Mouse (Mus musculus) CH12.LX (cell line): Measurements from ENCODE around the gene Rspry1. TPM values are rescaled to one million over a fixed set of nuclear protein-coding genes. Genes with fewer than 3 reads are reported as not detected.

ENCODE experiments used
- DNase-seq: peaks from one replicate; pipeline ENCODE4 v3.0.0-alpha.2; 2013; ENCODE audit errors: extremely low read depth
- H3K27ac ChIP-seq: 2 replicates; pipeline ENCODE4 v1.5.1; 2012; ENCODE audit warnings: low read depth, mild to moderate bottlenecking, control low read depth, moderate library complexity; ENCODE audit not compliant: insufficient read depth
- H3K27me3 ChIP-seq: replicated peaks from 2 replicates; pipeline ENCODE3; 2012; ENCODE audit warnings: inconsistent platforms
- H3K36me3 ChIP-seq, 2 experiments: replicated peaks in 1 of 2; 2 replicates each; pipeline versions ENCODE3 to v1.6.1; 2012; ENCODE audit warnings: inconsistent platforms in 1 of 2, low read length in 1 of 2, mild to moderate bottlenecking in 1 of 2, mixed read lengths in 1 of 2, moderate library complexity in 1 of 2; ENCODE audit not compliant: control insufficient read depth in 1 of 2, insufficient read depth in 1 of 2
- H3K4me1 ChIP-seq, 2 experiments: 2 replicates each; pipeline ENCODE4 v1.6.1; 2012; ENCODE audit warnings: inconsistent platforms in 1 of 2, moderate library complexity in 1 of 2; ENCODE audit not compliant: insufficient read depth in 2 of 2, control insufficient read depth in 1 of 2
- H3K4me2 ChIP-seq: 2 replicates; pipeline ENCODE4 v1.6.1; 2012; ENCODE audit warnings: low read depth, mild to moderate bottlenecking, control low read depth; ENCODE audit not compliant: poor library complexity, insufficient read depth, severe bottlenecking
- H3K4me3 ChIP-seq, 3 experiments: fragments of 150-350 bp in 1 of 3; sonication (generic) in 1 of 3; replicated peaks in 1 of 3; 2 replicates each; pipeline versions ENCODE3 to v1.5.1; 2011 to 2012; ENCODE audit warnings: low read depth in 2 of 3, low read length in 2 of 3, mild to moderate bottlenecking in 2 of 3, moderate library complexity in 2 of 3, control low read depth in 1 of 3, improper control_type of control experiment in 1 of 3, inconsistent platforms in 1 of 3, mixed read lengths in 1 of 3; ENCODE audit not compliant: poor library complexity in 1 of 3
- H3K79me2 ChIP-seq: replicated peaks from 2 replicates; pipeline ENCODE4 v1.6.1; 2012; ENCODE audit warnings: mild to moderate bottlenecking, moderate library complexity; ENCODE audit not compliant: control insufficient read depth, poor library complexity, insufficient read depth, severe bottlenecking; ENCODE audit errors: extremely low read depth
- H3K9ac ChIP-seq: 2 replicates; pipeline ENCODE4 v1.6.1; 2012; ENCODE audit warnings: low read depth, mild to moderate bottlenecking, control low read depth, moderate library complexity; ENCODE audit not compliant: insufficient read depth
- H3K9me3 ChIP-seq: replicated peaks from 2 replicates; pipeline ENCODE3; 2012; ENCODE audit warnings: low read length, inconsistent platforms, mixed read lengths
- BHLHE40 ChIP-seq: IDR thresholded peaks from 2 replicates; pipeline ENCODE4 v1.6.1; 2011; ENCODE audit warnings: mild to moderate bottlenecking, low read depth, low read length, improper control_type of control experiment
- CHD1 ChIP-seq: IDR thresholded peaks from 2 replicates; pipeline ENCODE4 v1.6.1; 2012; ENCODE audit warnings: low read depth, low read length, improper control_type of control experiment, inconsistent platforms
- CHD2 ChIP-seq: IDR thresholded peaks from 2 replicates; pipeline ENCODE4 v1.6.1; 2011; ENCODE audit warnings: low read length, improper control_type of control experiment
- ETS1 ChIP-seq: conservative IDR thresholded peaks from 2 replicates; pipeline ENCODE4 v1.6.1; 2012; ENCODE audit warnings: low read depth, mild to moderate bottlenecking, inconsistent platforms, low read length, improper control_type of control experiment, moderate library complexity
- HCFC1 ChIP-seq: IDR thresholded peaks from 2 replicates; pipeline ENCODE4 v1.6.1; 2012; ENCODE audit warnings: low read depth, mild to moderate bottlenecking, inconsistent platforms, low read length, improper control_type of control experiment
- IRF4 ChIP-seq: IDR thresholded peaks from 2 replicates; pipeline ENCODE4 v1.6.1; 2014; ENCODE audit warnings: low read depth, mild to moderate bottlenecking, inconsistent platforms, low read length, improper control_type of control experiment
- KAT2A ChIP-seq: IDR thresholded peaks from 2 replicates; pipeline ENCODE4 v1.6.1; 2012; ENCODE audit warnings: low read length, improper control_type of control experiment, inconsistent platforms; ENCODE audit not compliant: insufficient replicate concordance
- MAFK ChIP-seq: IDR thresholded peaks from 2 replicates; pipeline ENCODE4 v1.6.1; 2011; ENCODE audit warnings: low read length, improper control_type of control experiment; ENCODE audit not compliant: insufficient replicate concordance
- MAX ChIP-seq: IDR thresholded peaks from 2 replicates; pipeline ENCODE4 v1.6.1; 2011; ENCODE audit warnings: low read length, improper control_type of control experiment
- MAZ ChIP-seq: IDR thresholded peaks from 2 replicates; pipeline ENCODE4 v1.6.1; 2012; ENCODE audit warnings: low read depth, mild to moderate bottlenecking, inconsistent platforms, low read length, improper control_type of control experiment, moderate library complexity
- MYC ChIP-seq: IDR thresholded peaks from 2 replicates; pipeline ENCODE4 v1.6.1; 2011; ENCODE audit warnings: low read depth, mild to moderate bottlenecking, improper control_type of control experiment, low read length
- NELFE ChIP-seq: IDR thresholded peaks from 2 replicates; pipeline ENCODE4 v1.6.1; 2011; ENCODE audit warnings: low read depth, low read length, improper control_type of control experiment
- POLR2A ChIP-seq: IDR thresholded peaks from 2 replicates; pipeline ENCODE4 v1.6.1; 2011; ENCODE audit warnings: low read depth, mild to moderate bottlenecking, improper control_type of control experiment, low read length
- RAD21 ChIP-seq: IDR thresholded peaks from 2 replicates; pipeline ENCODE4 v1.6.1; 2011; ENCODE audit warnings: low read depth, mild to moderate bottlenecking, low read length, improper control_type of control experiment, moderate library complexity
- RCOR1 ChIP-seq: conservative IDR thresholded peaks from 2 replicates; pipeline ENCODE4 v1.6.1; 2012; ENCODE audit warnings: low read depth, mild to moderate bottlenecking, inconsistent platforms, low read length, improper control_type of control experiment
- SIN3A ChIP-seq: IDR thresholded peaks from 2 replicates; pipeline ENCODE4 v1.6.1; 2012; ENCODE audit warnings: low read length, improper control_type of control experiment, inconsistent platforms
- TCF12 ChIP-seq: IDR thresholded peaks from 2 replicates; pipeline ENCODE4 v1.6.1; 2014; ENCODE audit warnings: low read depth, mild to moderate bottlenecking, inconsistent platforms, low read length, improper control_type of control experiment
- UBTF ChIP-seq: IDR thresholded peaks from 2 replicates; pipeline ENCODE4 v1.6.1; 2012; ENCODE audit warnings: low read depth, mild to moderate bottlenecking, inconsistent platforms, low read length, improper control_type of control experiment, moderate library complexity
- USF1 ChIP-seq: IDR thresholded peaks from 2 replicates; pipeline ENCODE4 v1.6.1; 2014; ENCODE audit warnings: low read depth, mild to moderate bottlenecking, inconsistent platforms, low read length, improper control_type of control experiment
- ZMIZ1 ChIP-seq: IDR thresholded peaks from 2 replicates; pipeline ENCODE4 v1.6.1; 2012; ENCODE audit warnings: low read depth, mild to moderate bottlenecking, inconsistent platforms, low read length, improper control_type of control experiment
- dilution Hi-C: fragments of 300-500 bp; cut with MboI; formaldehyde crosslinking; loops from 2 replicates; pipeline ENCODE4 v1.14.3; 2020; ENCODE audit warnings: low sequenced_read_pairs; ENCODE audit not compliant: extremely low pct_unique_long_range_greater_than_20kb, extremely low pct_ligation_motif_present
- in situ Hi-C: fragments of 300-500 bp; cut with MboI; formaldehyde crosslinking; loops from 3 replicates; pipeline ENCODE4 v1.14.3; 2019; ENCODE audit warnings: low sequenced_read_pairs, low pct_ligation_motif_present, low pct_unique_long_range_greater_than_20kb, mixed read lengths
- polyA plus RNA-seq: library from polyadenylated mRNA; unstranded; fragments of >175 nt; gene quantifications from 2 replicates; pipeline ENCODE4 v1.2.1, GENCODE M21; 2012; ENCODE audit warnings: low read depth; ENCODE audit not compliant: insufficient read length
- total RNA-seq, 2 experiments: library from RNA; depleted of rRNA; stranded (reverse); fragments of 300-350 nt in 1 of 2; fragments of >200 nt in 1 of 2; gene quantifications; 2 replicates each; pipeline ENCODE4 v1.2.3; 2012 to 2014

Rspry1 gene
- total and polyA plus RNA-seq, 3 experiments: 13.4 to 23.5 (median 18.0) TPM

DNA sequence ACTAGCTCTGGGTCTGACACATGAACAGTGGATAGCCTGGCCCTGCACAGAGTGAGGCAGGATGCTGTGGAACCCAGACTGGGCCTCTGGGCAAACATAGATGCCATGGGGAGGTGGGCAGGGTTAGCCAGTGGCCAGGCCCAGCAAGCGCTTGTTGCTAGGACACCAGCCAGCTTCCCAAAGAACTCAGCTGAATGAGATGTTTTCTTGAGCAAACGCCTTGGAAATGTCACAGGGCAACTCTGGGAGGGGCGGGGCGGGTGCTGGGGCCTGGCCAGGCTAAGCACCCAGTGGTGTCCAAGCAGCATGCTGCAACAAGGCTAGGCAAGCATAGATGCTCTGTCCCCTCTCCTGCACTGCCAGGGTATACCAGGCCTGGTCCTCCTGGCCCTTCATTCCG lies 40.5 kb upstream of the Rspry1 start:
- Histone ChIP-seq H3K9me3 (no peaks in the 10 kb centered on the region), H3K79me2 (no peaks in the 10 kb centered on the region), H3K4me1 (peaks cover 30 to 36% of the 10 kb centered on the region in 2 experiments), H3K27me3 (no peaks in the 10 kb centered on the region)
- TF ChIP-seq MAX (no peak), MAZ (no peak), UBTF (no peak), TCF12 (no peak), KAT2A (no peak), RAD21 (no peak), CHD1 (no peak), IRF4 (no peak), SIN3A (no peak), RCOR1 (no peak), BHLHE40 (no peak), NELFE (no peak), CHD2 (no peak), MYC (no peak), POLR2A (no peak), MAFK (no peak), HCFC1 (no peak), ZMIZ1 (no peak)
- TF ChIP-seq, all 38 proteins: peak for 0
- dilution Hi-C loops: no loop called here
- no peak for DNase-seq
- no peak overlapping the region for H3K4me3 ChIP-seq
- no peak overlapping the region for H3K27ac ChIP-seq
- in situ Hi-C loops: no loop called here
- no peak overlapping the region for H3K9ac ChIP-seq
- peaks cover 33 to 65% of the 10 kb centered on the region in 2 experiments for H3K36me3 ChIP-seq
- H3K4me2 ChIP-seq: no peak overlapping the region

- H3K9ac ChIP-seq: no peak overlapping the region
- in situ Hi-C loops (no loop called here), dilution Hi-C loops (no loop called here)
- H3K27ac ChIP-seq: peak overlapping the region; percentile 2; the same call in 1 of the 2 replicates
- H3K4me2 ChIP-seq: no peak overlapping the region
- no peak for DNase-seq
- no peak overlapping the region for H3K4me3 ChIP-seq
- H3K36me3 ChIP-seq: peaks cover 28 to 50% of the 10 kb centered on the region in 2 experiments
- peaks cover 8% of the 10 kb centered on the region for H3K79me2 ChIP-seq
- no peaks in the 10 kb centered on the region for H3K27me3 ChIP-seq
- H3K9me3 ChIP-seq: no peaks in the 10 kb centered on the region
- H3K4me1 ChIP-seq: peaks cover 44 to 53% of the 10 kb centered on the region in 2 experiments
- no peak for TF ChIP-seq USF1
- TF ChIP-seq MAX: peak; percentile 36; the same call in 1 of the 2 replicates
- 0 out of 2 replicates have a peak, but pooled peaks have one; percentile 13 for TF ChIP-seq ETS1
- 0 out of 2 replicates have a peak, but pooled peaks have one; percentile 34 for TF ChIP-seq MYC
These were observed 37.3 kb upstream of the Rspry1 start for GRCm38 (mm10) chr8:94564421-94564820.
